Mouse (Mus musculus): ENCODE measurements at regions not wholly inside any gene's neighbourhood (a gene's known extent, or its start where the extent isn't known, plus 50 kb on each side); places are given as distances from the start of the nearest gene placed in this dataset.

DNA sequence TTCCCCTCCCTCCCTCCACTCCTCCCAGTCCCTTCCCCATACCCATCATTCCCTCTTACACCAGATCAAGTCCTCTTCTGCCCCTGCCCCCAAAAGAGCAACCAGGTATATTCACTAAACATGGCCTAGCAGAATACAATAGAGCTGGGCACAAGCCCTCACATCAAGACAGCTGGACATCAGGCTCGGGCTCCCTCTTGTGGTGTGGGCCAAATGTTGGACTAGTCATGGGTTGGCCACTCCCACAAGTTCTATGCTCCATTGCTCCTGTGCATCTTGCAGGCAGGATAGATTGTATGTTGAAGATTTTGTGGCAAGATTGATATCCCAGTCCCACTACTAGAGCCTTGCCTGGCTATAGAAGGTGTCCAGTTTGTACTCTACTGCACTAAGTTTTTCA is 240.6 kb upstream of the Chrm2 start:
- TF ChIP-seq CTCF (IDR thresholded peaks at IDR 0.05; ENCODE audit: low read depth): no peak
- no peak for TF ChIP-seq EP300 (optimal IDR thresholded peaks at IDR 0.05)

All from stomach, postnatal 0 days (tissue).